Mouse (Mus musculus): ENCODE results near the gene Arhgef9. TPM values are rescaled to one million over a fixed set of nuclear protein-coding genes. Genes with fewer than 3 reads are reported as not detected.

The Arhgef9 gene
- not detected in 2 replicates for polyA plus RNA-seq (2012)

DNA sequence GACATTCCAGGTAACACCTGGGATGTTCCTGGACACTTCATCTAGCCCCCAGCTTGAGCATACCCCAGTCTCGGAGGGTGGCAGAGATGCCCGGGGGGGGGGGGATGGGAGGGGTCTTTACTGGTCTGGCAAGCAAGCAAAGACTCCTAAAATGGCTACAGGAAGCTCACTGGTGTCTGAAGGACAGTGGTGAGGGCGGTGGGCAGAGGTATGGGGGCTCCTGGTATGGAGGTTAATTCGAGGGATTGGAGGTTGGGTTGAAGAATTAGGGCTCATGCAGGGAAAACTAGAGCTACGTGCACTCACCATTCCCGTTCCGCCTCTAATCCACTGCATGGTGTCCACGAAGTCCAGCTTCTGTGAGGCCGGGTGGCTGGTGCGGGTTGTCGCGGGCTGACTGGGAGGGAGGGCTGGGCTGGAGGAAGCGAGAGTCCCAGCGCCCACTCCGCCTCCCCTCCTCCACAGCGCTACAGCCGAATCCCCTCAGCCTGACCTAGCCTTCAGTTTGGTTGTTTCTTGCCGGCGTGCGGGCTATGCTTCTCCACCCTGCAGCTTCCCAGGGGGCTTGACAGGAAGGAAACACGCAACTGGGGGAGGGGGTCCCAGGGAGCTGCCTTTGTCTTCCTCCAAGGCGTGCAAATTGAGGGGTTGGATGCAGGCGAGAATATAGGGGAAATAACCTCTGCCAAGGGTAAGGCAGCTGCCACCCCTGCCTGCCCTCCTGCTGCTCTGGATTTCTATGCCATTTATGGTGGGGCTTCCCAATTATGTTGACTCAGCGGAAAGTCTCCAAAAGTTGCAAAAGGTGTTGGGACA is at the start of gene Arhgef9:
Arhgef9 (minus strand) TSS at position 753 of the 816 bp plus-strand sequence.
- H3K4me3 ChIP-seq (replicated peaks): no peak within 1 kb of the TSS
- peaks cover 16% of the 10 kb centered on the region for H3K27me3 ChIP-seq (ENCODE audit: control insufficient read depth)
- no peak for TF ChIP-seq GATA1 (IDR thresholded peaks at IDR 0.05; ENCODE audit: low read length)
- no peak for TF ChIP-seq TAL1 (IDR thresholded peaks at IDR 0.05; ENCODE audit: low read length)
- no peaks in the 10 kb centered on the region for H3K36me3 ChIP-seq (ENCODE audit: control insufficient read depth)
- no peaks in the 10 kb centered on the region for H3K9me3 ChIP-seq (ENCODE audit: control insufficient read depth, low read length)
- no peaks in the 10 kb centered on the region for H3K4me1 ChIP-seq (ENCODE audit: control insufficient read depth)

DNA sequence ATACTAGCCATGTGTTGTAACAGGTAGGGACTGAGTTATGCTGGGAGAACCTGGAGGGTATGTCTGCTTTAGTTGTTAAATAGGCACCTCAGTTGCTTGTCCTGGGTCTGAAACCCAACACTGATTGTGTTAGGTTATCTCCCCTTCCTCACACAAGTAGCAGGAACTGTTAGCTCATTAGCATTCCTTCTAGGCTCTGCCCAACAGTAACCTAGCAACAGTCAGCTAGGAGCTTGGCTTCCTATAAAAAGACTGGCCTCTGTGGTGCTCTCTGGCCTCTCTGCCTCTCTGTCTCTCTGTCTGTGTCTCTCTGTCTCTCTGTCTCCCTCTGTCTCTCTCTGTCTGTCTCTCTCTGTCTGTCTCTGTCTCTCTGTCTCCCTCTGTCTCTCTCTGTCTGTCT is 42.2 kb upstream of the Arhgef9 start:
- Histone ChIP-seq H3K4me3 (replicated peaks) (no peak overlapping the region), H3K27me3 (ENCODE audit: control insufficient read depth) (no peaks in the 10 kb centered on the region), H3K4me1 (ENCODE audit: control insufficient read depth) (no peaks in the 10 kb centered on the region), H3K36me3 (ENCODE audit: control insufficient read depth) (no peaks in the 10 kb centered on the region), H3K9me3 (ENCODE audit: control insufficient read depth, low read length) (no peaks in the 10 kb centered on the region)
- TF ChIP-seq GATA1 (IDR thresholded peaks at IDR 0.05; ENCODE audit: low read length) (no peak), TAL1 (IDR thresholded peaks at IDR 0.05; ENCODE audit: low read length) (no peak)

DNA sequence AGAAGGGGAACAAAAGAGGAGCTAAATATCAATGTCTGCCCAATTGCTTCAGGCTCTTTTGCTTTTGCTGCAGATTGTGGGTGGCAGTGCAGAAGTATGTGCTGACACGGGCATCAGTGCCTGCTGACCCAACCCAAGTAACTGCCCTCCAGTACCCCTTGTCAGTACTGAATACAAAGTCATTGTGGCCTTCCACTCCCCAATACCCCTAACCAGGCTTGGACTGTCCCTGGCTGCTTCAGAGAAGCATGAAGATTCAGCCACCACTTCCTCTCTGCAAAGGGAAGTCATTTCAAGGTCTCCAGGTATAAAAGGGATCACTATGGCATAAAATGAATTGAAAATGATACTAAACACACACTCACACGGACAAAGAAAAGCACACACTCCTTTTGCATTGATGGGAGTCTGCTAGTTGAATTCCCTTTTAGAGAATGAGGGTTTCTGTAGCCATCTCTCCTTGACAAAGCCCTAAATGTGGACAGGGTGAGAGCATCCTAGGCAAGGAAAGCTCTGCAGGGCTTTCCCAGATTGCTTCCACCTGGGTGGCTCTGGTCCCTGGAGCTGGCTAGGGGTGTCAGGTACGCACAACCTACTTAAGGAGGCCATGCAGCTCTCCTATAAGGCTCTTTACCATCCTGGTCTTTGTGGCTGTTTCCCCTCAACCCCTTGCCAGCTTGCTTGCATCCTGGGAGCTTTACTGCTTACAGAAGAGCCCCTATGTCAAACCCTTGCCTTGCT is 1.1 kb downstream of the Arhgef9 start:
- TF ChIP-seq TAL1 (IDR thresholded peaks at IDR 0.05; ENCODE audit: low read length): no peak
- no peak for TF ChIP-seq GATA1 (IDR thresholded peaks at IDR 0.05; ENCODE audit: low read length)
- Histone ChIP-seq H3K27me3 (ENCODE audit: control insufficient read depth) (peaks cover 16% of the 10 kb centered on the region), H3K4me1 (ENCODE audit: control insufficient read depth) (no peaks in the 10 kb centered on the region), H3K4me3 (replicated peaks) (no peak overlapping the region), H3K36me3 (ENCODE audit: control insufficient read depth) (no peaks in the 10 kb centered on the region), H3K9me3 (ENCODE audit: control insufficient read depth, low read length) (no peaks in the 10 kb centered on the region)

DNA sequence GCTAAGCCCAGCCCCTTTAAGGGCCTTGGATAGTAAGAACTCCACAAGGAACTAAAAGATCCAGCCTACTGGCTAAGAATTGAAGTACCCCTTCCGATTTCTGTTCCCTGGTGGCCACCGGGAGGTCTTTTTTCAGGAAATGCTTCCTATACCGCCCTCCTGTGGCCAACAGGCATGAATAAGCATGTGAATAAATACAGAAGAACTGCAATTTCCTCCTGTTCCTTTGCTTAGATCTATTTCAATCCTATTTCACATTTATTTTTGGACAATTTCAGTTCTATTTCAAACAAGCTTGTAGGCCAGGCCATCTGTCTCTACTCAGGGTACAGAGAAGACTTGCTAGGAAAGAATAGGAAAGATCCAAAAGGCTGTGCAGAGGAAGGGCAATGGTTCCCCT is 20.7 kb downstream of the Arhgef9 start:
- no peak overlapping the region for H3K4me3 ChIP-seq (replicated peaks)
- H3K4me1 ChIP-seq (ENCODE audit: control insufficient read depth): no peaks in the 10 kb centered on the region
- TF ChIP-seq TAL1 (IDR thresholded peaks at IDR 0.05; ENCODE audit: low read length) (no peak), GATA1 (IDR thresholded peaks at IDR 0.05; ENCODE audit: low read length) (no peak)
- no peaks in the 10 kb centered on the region for H3K27me3 ChIP-seq (ENCODE audit: control insufficient read depth)
- H3K9me3 ChIP-seq (ENCODE audit: control insufficient read depth, low read length): no peaks in the 10 kb centered on the region
- H3K36me3 ChIP-seq (ENCODE audit: control insufficient read depth): no peaks in the 10 kb centered on the region

GRCm38 (mm10) chrX:95166317-95166716 is 30.3 kb downstream of the Arhgef9 start:
- Histone ChIP-seq H3K4me1 (ENCODE audit: control insufficient read depth) (peaks cover 3% of the 10 kb centered on the region; the same call in 1 of the 2 replicates), H3K4me3 (replicated peaks) (peak overlapping the region; percentile 58), H3K27me3 (ENCODE audit: control insufficient read depth) (peaks cover 5% of the 10 kb centered on the region; the same call in 1 of the 2 replicates), H3K36me3 (ENCODE audit: control insufficient read depth) (no peaks in the 10 kb centered on the region), H3K9me3 (ENCODE audit: control insufficient read depth, low read length) (no peaks in the 10 kb centered on the region)
- TF ChIP-seq GATA1 (IDR thresholded peaks at IDR 0.05; ENCODE audit: low read length) (no peak), TAL1 (IDR thresholded peaks at IDR 0.05; ENCODE audit: low read length) (no peak)

DNA sequence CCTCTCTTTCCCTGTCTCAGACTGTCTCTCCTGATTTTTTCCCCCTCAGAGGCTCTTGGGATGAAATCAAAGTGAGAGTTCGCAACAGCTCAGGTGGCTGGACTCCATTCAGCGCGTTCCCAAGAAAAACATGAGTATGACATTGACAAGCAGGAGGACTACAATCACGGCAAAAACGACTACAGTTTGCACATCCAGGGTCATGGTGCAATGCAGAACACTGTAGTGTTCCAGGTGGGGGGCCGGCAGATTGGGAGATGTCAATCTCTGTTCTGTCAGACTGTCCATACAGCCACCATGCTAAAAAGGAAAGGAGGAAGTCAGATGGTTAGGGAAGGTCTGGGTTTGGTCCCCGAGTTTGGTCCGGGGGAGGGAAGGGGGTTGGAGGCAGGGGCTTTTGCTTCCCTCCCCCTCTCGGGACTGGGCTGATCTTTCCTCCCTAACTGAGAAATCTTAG is 31.0 kb downstream of the Arhgef9 start:
- Histone ChIP-seq H3K4me3 (replicated peaks) (peak overlapping the region; percentile 58), H3K36me3 (ENCODE audit: control insufficient read depth) (no peaks in the 10 kb centered on the region), H3K4me1 (ENCODE audit: control insufficient read depth) (peaks cover 3% of the 10 kb centered on the region; the same call in 1 of the 2 replicates), H3K27me3 (ENCODE audit: control insufficient read depth) (peaks cover 5% of the 10 kb centered on the region; the same call in 1 of the 2 replicates), H3K9me3 (ENCODE audit: control insufficient read depth, low read length) (no peaks in the 10 kb centered on the region)
- TF ChIP-seq TAL1 (IDR thresholded peaks at IDR 0.05; ENCODE audit: low read length): no peak
- TF ChIP-seq GATA1 (IDR thresholded peaks at IDR 0.05; ENCODE audit: low read length): no peak

DNA sequence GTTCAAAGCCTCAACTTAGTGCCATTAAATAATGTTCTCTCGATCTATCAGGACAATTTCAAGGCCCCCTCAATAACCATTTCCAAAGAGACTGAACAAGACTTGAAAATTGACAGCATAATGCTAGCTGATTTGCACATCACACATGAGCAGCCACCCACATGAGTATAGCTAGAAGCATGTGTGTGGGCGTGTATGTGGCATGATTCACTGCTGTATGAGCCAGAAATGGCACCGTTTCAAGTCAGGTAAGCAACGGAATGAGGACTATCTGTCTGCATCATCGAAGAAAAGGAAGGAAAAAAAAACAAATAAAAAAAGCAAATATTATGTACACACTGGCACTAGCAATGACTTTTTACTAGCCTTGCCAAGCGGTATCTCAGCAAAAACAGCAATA is 32.5 kb downstream of the Arhgef9 start:
- TF ChIP-seq TAL1 (IDR thresholded peaks at IDR 0.05; ENCODE audit: low read length) (no peak), GATA1 (IDR thresholded peaks at IDR 0.05; ENCODE audit: low read length) (no peak)
- H3K27me3 ChIP-seq (ENCODE audit: control insufficient read depth): peaks cover 5% of the 10 kb centered on the region; the same call in 1 of the 2 replicates
- no peaks in the 10 kb centered on the region for H3K36me3 ChIP-seq (ENCODE audit: control insufficient read depth)
- H3K4me1 ChIP-seq (ENCODE audit: control insufficient read depth): peaks cover 3% of the 10 kb centered on the region; the same call in 1 of the 2 replicates
- no peaks in the 10 kb centered on the region for H3K9me3 ChIP-seq (ENCODE audit: control insufficient read depth, low read length)
- no peak overlapping the region for H3K4me3 ChIP-seq (replicated peaks)

- no peak overlapping the region for H3K4me3 ChIP-seq (replicated peaks)
- H3K4me1 ChIP-seq (ENCODE audit: control insufficient read depth): peaks cover 3% of the 10 kb centered on the region; the same call in 1 of the 2 replicates
- H3K36me3 ChIP-seq (ENCODE audit: control insufficient read depth): no peaks in the 10 kb centered on the region
- no peaks in the 10 kb centered on the region for H3K9me3 ChIP-seq (ENCODE audit: control insufficient read depth, low read length)
- peaks cover 5% of the 10 kb centered on the region; the same call in 1 of the 2 replicates for H3K27me3 ChIP-seq (ENCODE audit: control insufficient read depth)
- no peak for TF ChIP-seq GATA1 (IDR thresholded peaks at IDR 0.05; ENCODE audit: low read length)
- TF ChIP-seq TAL1 (IDR thresholded peaks at IDR 0.05; ENCODE audit: low read length): no peak
These were observed 33.2 kb downstream of the Arhgef9 start for GRCm38 (mm10) chrX:95163452-95163851.

DNA sequence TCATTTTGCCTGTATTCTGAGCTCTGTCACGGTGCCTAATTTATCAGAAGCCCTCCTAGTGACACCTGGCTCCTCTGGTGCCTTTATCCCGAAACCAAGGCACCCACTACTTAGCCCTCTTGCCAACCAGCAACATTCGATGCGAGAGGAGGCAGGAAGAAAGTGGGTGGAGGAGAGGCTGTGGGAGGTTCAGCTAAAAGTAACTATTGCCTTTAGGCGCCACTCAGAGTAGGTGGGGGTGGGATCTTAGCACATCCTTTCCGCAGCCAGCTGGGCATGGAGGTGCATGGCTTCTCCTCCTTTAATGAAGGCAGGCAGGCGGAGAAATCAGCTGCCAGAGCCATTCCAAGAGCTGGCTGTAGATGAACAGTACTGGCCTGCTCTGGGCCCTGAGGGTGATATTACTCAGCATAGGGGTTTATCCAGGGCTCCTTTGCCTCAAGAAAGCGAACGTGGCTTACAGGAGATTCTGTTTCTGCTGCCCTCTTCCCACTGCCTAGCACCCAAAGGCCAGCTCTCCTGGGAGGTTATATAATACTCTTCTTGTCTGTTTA is 39.7 kb downstream of the Arhgef9 start:
- TF ChIP-seq GATA1 (IDR thresholded peaks at IDR 0.05; ENCODE audit: low read length) (no peak), TAL1 (IDR thresholded peaks at IDR 0.05; ENCODE audit: low read length) (no peak)
- no peaks in the 10 kb centered on the region for H3K4me1 ChIP-seq (ENCODE audit: control insufficient read depth)
- peaks cover 7% of the 10 kb centered on the region; the same call in 1 of the 2 replicates for H3K27me3 ChIP-seq (ENCODE audit: control insufficient read depth)
- no peak overlapping the region for H3K4me3 ChIP-seq (replicated peaks)
- H3K9me3 ChIP-seq (ENCODE audit: control insufficient read depth, low read length): no peaks in the 10 kb centered on the region
- H3K36me3 ChIP-seq (ENCODE audit: control insufficient read depth): no peaks in the 10 kb centered on the region
